Mouse (Mus musculus) cerebellum, adult 11 months (tissue): ENCODE data around the gene P2ry10.
"Not testable (repeated sequence)": the region's sequence is repeated elsewhere in the genome, so short reads cannot be mapped to it uniquely, and the experiment has no call there.

Experiments
- DNase-seq: peaks from one replicate; pipeline ENCODE4 v3.0.0; 2022

P2ry10 gene

GRCm38 (mm10) chrX:107088177-107088576 lies at the start of gene P2ry10:
Gene P2ry10 (plus strand): TSS chrX:107088492.
- no peak for DNase-seq

GRCm38 (mm10) chrX:107039146-107039545 lies 49.1 kb upstream of the P2ry10 start:
- DNase-seq, result no peak

- DNase-seq, result no peak
Measured at GRCm38 (mm10) chrX:107039635-107040034, 48.7 kb upstream of the P2ry10 start.

- DNase-seq, result no peak
Measured at GRCm38 (mm10) chrX:107042367-107042766, 45.9 kb upstream of the P2ry10 start.

GRCm38 (mm10) chrX:107083407-107083806 lies 4.9 kb upstream of the P2ry10 start:
- DNase-seq, result not testable (repeated sequence)

GRCm38 (mm10) chrX:107084320-107084719 lies 4.0 kb upstream of the P2ry10 start:
- DNase-seq, result no peak

GRCm38 (mm10) chrX:107089131-107089530 lies 839 bp downstream of the P2ry10 start:
- no peak for DNase-seq

- no peak for DNase-seq
Measured at GRCm38 (mm10) chrX:107089930-107090329, 1.6 kb downstream of the P2ry10 start.

GRCm38 (mm10) chrX:107095633-107096032 lies 7.3 kb downstream of the P2ry10 start:
- no peak for DNase-seq

GRCm38 (mm10) chrX:107116333-107116732 lies 28.0 kb downstream of the P2ry10 start:
- no peak for DNase-seq

- DNase-seq, result no peak
Measured at GRCm38 (mm10) chrX:107116987-107117386, 28.7 kb downstream of the P2ry10 start.

GRCm38 (mm10) chrX:107143184-107143583 lies 54.9 kb downstream of the P2ry10 start:
- DNase-seq, result no peak

GRCm38 (mm10) chrX:107143930-107144329 lies 55.6 kb downstream of the P2ry10 start:
- DNase-seq, result no peak

- no peak for DNase-seq
Measured at GRCm38 (mm10) chrX:107148681-107149080, 60.4 kb downstream of the P2ry10 start, which contains the start of gene P2ry10b. Gene P2ry10b (plus strand): TSS chrX:107148927.

- DNase-seq, result no peak
Measured at GRCm38 (mm10) chrX:107149391-107149993, 61.2 kb downstream of the P2ry10 start.

GRCm38 (mm10) chrX:107150027-107150426 lies 61.7 kb downstream of the P2ry10 start:
- DNase-seq, result no peak

GRCm38 (mm10) chrX:107150752-107151515 lies 62.6 kb downstream of the P2ry10 start:
- no peak for DNase-seq
